Mouse (Mus musculus) brain, embryonic 14.5 days (tissue): ENCODE measurements at regions not wholly inside any gene's neighbourhood (a gene's known extent, or its start where the extent isn't known, plus 50 kb on each side); places are given as distances from the start of the nearest gene placed in this dataset.

Source experiments
- DNase-seq: peaks from one replicate; pipeline ENCODE4 v3.0.0-alpha.2; 2011; ENCODE audit warnings: low read depth
- CTCF ChIP-seq: fragments of 200-500 bp; IDR thresholded peaks from 2 replicates; pipeline ENCODE4 v1.5.1; 2012; ENCODE audit warnings: inconsistent platforms, mild to moderate bottlenecking, moderate library complexity, borderline replicate concordance; ENCODE audit not compliant: insufficient read depth, insufficient read length; ENCODE audit errors: extremely low read depth
- POLR2A ChIP-seq: fragments of 200-500 bp; IDR thresholded peaks from 2 replicates; pipeline ENCODE4 v1.6.1; 2012; ENCODE audit warnings: mild to moderate bottlenecking, inconsistent platforms, borderline replicate concordance; ENCODE audit not compliant: poor library complexity, insufficient read depth, insufficient read length, severe bottlenecking; ENCODE audit errors: extremely low read depth

GRCm38 (mm10) chr6:148634148-148634547, 190.0 kb upstream of the Tmtc1 start:
- TF ChIP-seq CTCF = no peak
- no peak for TF ChIP-seq POLR2A
- DNase-seq = peak; percentile 81

DNA sequence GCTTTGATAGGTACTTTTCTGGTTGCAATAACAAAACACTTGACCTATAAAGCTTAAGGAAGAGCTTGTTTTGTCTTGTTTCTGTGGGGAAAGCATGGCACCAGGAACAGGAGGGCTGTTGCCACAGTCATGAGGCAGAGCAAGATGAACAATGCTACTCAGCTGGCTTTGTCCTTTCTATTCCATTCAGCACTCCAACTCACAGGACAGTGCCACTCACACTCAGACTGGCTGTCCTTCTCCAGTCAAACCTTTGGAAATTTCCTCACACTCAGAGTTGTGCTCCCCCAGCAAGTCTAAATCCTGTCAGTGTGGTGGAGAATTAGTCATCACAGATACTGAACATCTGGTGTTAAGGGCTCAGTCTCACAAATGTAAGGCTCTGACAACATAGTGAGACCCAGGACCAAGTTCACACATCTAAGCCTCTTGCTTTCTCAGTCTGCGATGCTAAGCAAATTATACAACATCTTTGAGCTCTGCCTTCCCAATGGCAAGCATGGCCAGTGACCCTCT, 183.0 kb upstream of the Tmtc1 start:
- DNase-seq = no peak

DNA sequence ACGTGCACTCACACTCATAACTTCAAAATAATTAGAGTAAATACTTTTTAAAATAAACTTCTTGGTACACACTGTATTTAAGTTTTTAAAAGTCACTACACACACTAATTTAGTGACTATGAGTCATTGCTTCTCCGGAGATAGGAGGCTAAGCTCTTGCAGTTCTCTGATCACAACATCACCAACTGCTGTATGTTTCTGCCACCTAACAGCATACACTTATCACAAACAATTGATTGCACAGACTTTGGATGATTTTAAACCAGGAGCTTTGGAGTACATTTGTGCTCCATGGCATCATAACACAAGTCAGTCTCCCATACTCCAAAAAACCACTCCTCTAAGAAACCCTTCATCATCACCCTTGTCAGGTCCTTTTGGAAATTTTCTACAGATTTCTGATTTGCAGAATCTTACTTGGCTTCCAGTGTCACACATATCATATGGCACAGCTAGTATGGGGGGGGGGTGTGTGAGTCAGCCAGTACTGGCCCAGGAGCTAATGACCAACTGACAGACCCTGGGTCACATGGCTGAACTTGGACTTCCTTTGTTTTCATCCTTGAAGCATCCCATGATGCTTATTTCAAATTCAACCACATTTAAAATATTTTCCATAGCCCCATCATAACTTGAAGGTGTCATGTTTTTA, 179.1 kb upstream of the Tmtc1 start:
- no peak for DNase-seq
- TF ChIP-seq POLR2A (no peak), CTCF (no peak)

More for the DNA sequence above, 183.0 kb upstream of the Tmtc1 start:
- no peak for TF ChIP-seq POLR2A
- TF ChIP-seq CTCF = no peak

DNA sequence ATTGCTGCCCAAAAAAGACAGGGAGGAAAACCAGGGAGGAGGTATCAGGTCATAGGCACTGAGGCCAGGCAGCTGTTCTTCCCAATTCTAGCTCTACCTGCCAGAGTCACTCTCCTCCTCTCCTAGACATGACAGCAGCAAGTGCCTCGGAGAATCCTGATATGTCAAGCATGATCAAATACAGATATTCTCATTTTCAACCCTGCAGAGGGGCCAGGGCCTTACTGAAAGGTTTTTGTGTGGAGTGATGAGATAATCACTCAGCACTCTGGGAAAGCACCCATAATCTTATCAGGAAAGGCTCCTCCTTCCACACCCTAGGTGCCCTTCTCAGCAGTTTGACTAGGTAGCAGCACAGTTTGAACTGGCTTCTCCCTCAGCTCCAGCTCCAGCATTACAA, 175.8 kb upstream of the Tmtc1 start:
- DNase-seq = no peak
- TF ChIP-seq POLR2A (no peak), CTCF (no peak)

- DNase-seq = peak; percentile 41
- TF ChIP-seq POLR2A (no peak), CTCF (no peak)
Measured at GRCm38 (mm10) chr6:148615931-148616330, 171.7 kb upstream of the Tmtc1 start.

DNA sequence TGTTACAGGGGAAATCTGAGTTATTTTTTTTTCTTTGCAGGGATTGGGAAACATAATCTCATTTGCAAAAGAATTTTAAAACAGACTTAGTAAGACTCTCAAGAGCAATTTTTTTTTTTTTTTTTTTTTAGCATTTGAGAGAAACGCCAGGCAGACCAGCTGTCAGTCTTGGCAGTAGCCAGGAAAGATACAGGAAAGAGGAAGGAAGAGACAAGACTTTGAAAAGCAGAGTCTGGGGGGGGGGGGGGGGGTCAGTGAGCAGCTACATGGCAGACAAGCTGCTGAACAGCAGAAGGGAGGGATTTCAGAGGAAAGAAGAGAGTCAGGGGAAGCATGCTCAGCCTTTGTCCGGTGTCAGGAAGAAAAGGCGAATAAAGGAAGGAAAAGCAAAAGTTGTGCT, 171.3 kb upstream of the Tmtc1 start:
- peak; percentile 68 for DNase-seq
- no peak for TF ChIP-seq POLR2A
- TF ChIP-seq CTCF = no peak

- no peak for TF ChIP-seq CTCF
- no peak for TF ChIP-seq POLR2A
- DNase-seq = no peak
Measured at GRCm38 (mm10) chr6:148608881-148609280, 164.7 kb upstream of the Tmtc1 start.

- TF ChIP-seq CTCF (no peak), POLR2A (no peak)
- DNase-seq = no peak
Measured at GRCm38 (mm10) chr6:148605226-148605625, 161.0 kb upstream of the Tmtc1 start.

- TF ChIP-seq POLR2A (no peak), CTCF (no peak)
- DNase-seq = no peak
Measured at GRCm38 (mm10) chr6:148604790-148605189, 160.6 kb upstream of the Tmtc1 start.

- no peak for TF ChIP-seq POLR2A
- no peak for DNase-seq
Measured at GRCm38 (mm10) chr6:148603878-148604277, 159.7 kb upstream of the Tmtc1 start.

- no peak for TF ChIP-seq CTCF
- no peak for TF ChIP-seq POLR2A
- no peak for DNase-seq
Measured at GRCm38 (mm10) chr6:148603460-148603859, 159.3 kb upstream of the Tmtc1 start.

- TF ChIP-seq CTCF = no peak
- TF ChIP-seq POLR2A = no peak
- no peak for DNase-seq
Measured at GRCm38 (mm10) chr6:148602894-148603293, 158.7 kb upstream of the Tmtc1 start.

DNA sequence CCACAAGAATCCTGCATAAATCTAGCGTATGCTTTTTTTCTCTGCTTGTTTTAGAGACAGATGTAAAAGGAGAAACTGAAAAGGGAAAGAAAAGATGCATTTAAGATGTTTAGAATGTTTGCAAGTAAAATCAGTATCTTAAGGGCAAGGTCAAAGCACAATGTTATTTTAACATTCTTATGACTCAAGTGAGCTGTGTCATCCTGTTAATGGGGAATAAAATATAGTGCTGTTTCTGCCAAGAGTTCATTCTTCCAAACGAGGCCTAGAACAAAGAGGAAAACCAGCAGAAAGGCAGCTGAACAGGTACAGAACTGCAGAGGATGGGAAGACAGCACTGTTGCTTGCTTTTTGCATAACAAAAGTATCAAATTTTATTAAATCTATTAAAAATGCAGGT, 156.7 kb upstream of the Tmtc1 start:
- TF ChIP-seq POLR2A (no peak), CTCF (no peak)

GRCm38 (mm10) chr6:148599473-148599872, 155.3 kb upstream of the Tmtc1 start:
- TF ChIP-seq CTCF = no peak
- TF ChIP-seq POLR2A = no peak
- DNase-seq = no peak

More for the DNA sequence above, 156.7 kb upstream of the Tmtc1 start:
- no peak for DNase-seq
